Mouse (Mus musculus) C2C12 (cell line): Measurements from ENCODE around the gene Fgd6.

ENCODE experiments used
- CEBPB ChIP-seq: IDR thresholded peaks from one replicate; pipeline ENCODE4 v1.6.1; 2011; ENCODE audit warnings: low read depth, mild to moderate bottlenecking, control low read depth, moderate library complexity
- CTCF ChIP-seq: IDR thresholded peaks from one replicate; pipeline ENCODE4 v1.5.1; 2011; ENCODE audit not compliant: control insufficient read depth, insufficient read depth, insufficient read length
- FOSL1 ChIP-seq: IDR thresholded peaks from one replicate; pipeline ENCODE4 v1.8.0; 2011; ENCODE audit warnings: mild to moderate bottlenecking, low read length; ENCODE audit not compliant: poor library complexity, insufficient read depth, severe bottlenecking
- MAX ChIP-seq: IDR thresholded peaks from one replicate; pipeline ENCODE4 v1.6.1; 2011; ENCODE audit warnings: mild to moderate bottlenecking, control low read depth
- MYOD1 ChIP-seq: IDR thresholded peaks from one replicate; pipeline ENCODE4 v1.6.1; 2011; ENCODE audit warnings: low read depth; ENCODE audit not compliant: control insufficient read depth, insufficient read length
- USF1 ChIP-seq: IDR thresholded peaks from one replicate; pipeline ENCODE4 v1.6.1; 2011; ENCODE audit warnings: low read depth, mild to moderate bottlenecking, control low read depth, moderate library complexity

GRCm38 (mm10) chr10:94086315-94086714 lies 50.5 kb downstream of the Fgd6 start:
- TF ChIP-seq CTCF (no peak), MYOD1 (no peak), USF1 (no peak), MAX (no peak), FOSL1 (no peak), CEBPB (no peak)
